Mouse (Mus musculus) thymus, postnatal 4 days (tissue): ENCODE data around the gene Plcb2.
A peak's percentile ranks its signal among the peaks of the same experiment; 100 is the strongest.

ENCODE experiments used
- DNase-seq: peaks from one replicate; pipeline ENCODE4 v3.0.0; 2021

Gene Plcb2

GRCm38 (mm10) chr2:118709655-118710221 lies 18.5 kb downstream of the Plcb2 start:
- no peak for DNase-seq

GRCm38 (mm10) chr2:118708472-118708871 lies 19.8 kb downstream of the Plcb2 start:
- no peak for DNase-seq

- DNase-seq = peak; percentile 38
These were observed 21.8 kb downstream of the Plcb2 start for GRCm38 (mm10) chr2:118706436-118706835.

- peak; percentile 66 for DNase-seq
These were observed 24.1 kb downstream of the Plcb2 start, which contains the start of gene Ankrd63 for GRCm38 (mm10) chr2:118703913-118704730. TSS of gene Ankrd63 (minus strand) at chr2:118703963.

GRCm38 (mm10) chr2:118702883-118703761 lies 25.1 kb downstream of the Plcb2 start:
- DNase-seq = peak; percentile 56

- DNase-seq = peak; percentile 33
These were observed 26.0 kb downstream of the Plcb2 start for GRCm38 (mm10) chr2:118701971-118702882.

- DNase-seq = no peak
These were observed 27.1 kb downstream of the Plcb2 start for GRCm38 (mm10) chr2:118701161-118701560.

- DNase-seq = peak; percentile 91
These were observed 27.8 kb downstream of the Plcb2 start for GRCm38 (mm10) chr2:118700179-118701062.

- DNase-seq = no peak
These were observed 30.3 kb downstream of the Plcb2 start for GRCm38 (mm10) chr2:118697955-118698354.

- no peak for DNase-seq
These were observed 30.8 kb downstream of the Plcb2 start for GRCm38 (mm10) chr2:118697311-118697877.

- peak; percentile 43 for DNase-seq
These were observed 31.6 kb downstream of the Plcb2 start for GRCm38 (mm10) chr2:118696451-118697308.

GRCm38 (mm10) chr2:118695677-118696232 lies 32.5 kb downstream of the Plcb2 start:
- DNase-seq = peak; percentile 62

GRCm38 (mm10) chr2:118693370-118693966 lies 34.8 kb downstream of the Plcb2 start:
- DNase-seq = no peak

- DNase-seq = no peak
These were observed 38.4 kb downstream of the Plcb2 start for GRCm38 (mm10) chr2:118689875-118690274.

GRCm38 (mm10) chr2:118687791-118688190 lies 40.4 kb downstream of the Plcb2 start:
- DNase-seq = no peak

- no peak for DNase-seq
These were observed 41.5 kb downstream of the Plcb2 start for GRCm38 (mm10) chr2:118686693-118687092.

GRCm38 (mm10) chr2:118685088-118685487 lies 43.1 kb downstream of the Plcb2 start:
- DNase-seq = no peak

- no peak for DNase-seq
These were observed 45.5 kb downstream of the Plcb2 start for GRCm38 (mm10) chr2:118682544-118683260.
